Mouse (Mus musculus): ENCODE results near the gene Tmem97. TPM values are rescaled to one million over a fixed set of nuclear protein-coding genes. Genes with fewer than 3 reads are reported as not detected.
"Not testable (repeated sequence)": the region's sequence is repeated elsewhere in the genome, so short reads cannot be mapped to it uniquely, and the experiment has no call there.

The Tmem97 gene
- polyA plus RNA-seq, 2 experiments: 34.2 to 116 TPM

DNA sequence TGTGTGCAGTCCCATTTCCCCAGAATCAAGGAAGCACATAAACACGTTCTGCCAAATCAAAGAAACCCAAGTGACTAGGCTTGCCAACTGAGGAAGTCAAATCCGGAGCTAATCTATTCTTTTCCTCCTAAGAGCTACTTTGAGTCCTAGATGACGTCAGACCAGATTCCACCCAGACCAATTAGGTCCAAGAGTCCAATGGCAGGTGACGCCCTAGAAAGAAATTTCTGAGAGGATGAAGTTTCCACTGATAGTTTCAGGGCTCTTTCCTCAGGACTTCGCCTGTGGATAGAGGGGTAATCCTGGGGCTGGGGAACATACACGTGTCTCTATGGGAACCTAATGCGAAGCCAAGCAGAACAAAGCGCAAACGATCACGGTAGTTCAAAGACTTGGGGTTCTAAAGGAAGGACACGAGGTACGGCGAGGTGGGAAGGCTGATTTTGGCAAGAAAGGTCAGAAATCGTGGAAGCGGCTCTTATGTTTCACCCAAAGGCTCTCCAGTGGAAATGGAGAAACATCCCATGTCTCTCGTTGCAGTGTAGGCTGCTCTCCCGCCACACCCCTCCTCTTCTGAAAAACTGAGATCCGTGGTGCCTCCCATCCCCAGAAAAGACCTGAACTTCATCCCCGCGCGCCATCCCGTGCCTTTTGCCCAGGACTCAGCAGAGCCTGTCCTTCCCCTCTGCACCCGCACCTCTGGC, 15.0 kb downstream of the Tmem97 start:
- WGBS (ENCODE audit: insufficient replicate concordance): 2% methylated on average over 23 of the region's 23 CpGs
- no peak for TF ChIP-seq CTCF (IDR thresholded peaks at IDR 0.05; ENCODE audit: low read depth)
- TF ChIP-seq EP300 (IDR thresholded peaks at IDR 0.05; ENCODE audit: low read depth): no peak
- Histone ChIP-seq H3K36me3 (replicated peaks; ENCODE audit: control insufficient read depth, insufficient read depth, low read depth) (peaks cover 18% of the 10 kb centered on the region), H3K9me3 (ENCODE audit: control insufficient read depth, low read length) (no peaks in the 10 kb centered on the region), H3K4me1 (replicated peaks; ENCODE audit: control insufficient read depth in 2 of 2, insufficient read depth in 2 of 2, low read length in 1 of 2) (peaks cover 13 to 18% of the 10 kb centered on the region in 2 experiments), H3K27me3 (ENCODE audit: control insufficient read depth, insufficient read depth, low read length) (no peaks in the 10 kb centered on the region), H3K4me3 (ENCODE audit: insufficient read depth in 1 of 2, low read depth in 2 of 2, low read length in 2 of 2) (peak overlapping the region; percentile 60 to 78), H3K4me2 (ENCODE audit: low read depth) (peak overlapping the region; percentile 97), H3K27ac (peak overlapping the region; percentile 69), H3K9ac (replicated peaks) (peak overlapping the region; percentile 68)
- DNase-seq (ENCODE audit: low read depth in 3 of 3, low spot score in 3 of 3) (peak in 1 of 3 experiments; percentile 52), ATAC-seq (ENCODE audit: insufficient read depth) (no peak)

DNA sequence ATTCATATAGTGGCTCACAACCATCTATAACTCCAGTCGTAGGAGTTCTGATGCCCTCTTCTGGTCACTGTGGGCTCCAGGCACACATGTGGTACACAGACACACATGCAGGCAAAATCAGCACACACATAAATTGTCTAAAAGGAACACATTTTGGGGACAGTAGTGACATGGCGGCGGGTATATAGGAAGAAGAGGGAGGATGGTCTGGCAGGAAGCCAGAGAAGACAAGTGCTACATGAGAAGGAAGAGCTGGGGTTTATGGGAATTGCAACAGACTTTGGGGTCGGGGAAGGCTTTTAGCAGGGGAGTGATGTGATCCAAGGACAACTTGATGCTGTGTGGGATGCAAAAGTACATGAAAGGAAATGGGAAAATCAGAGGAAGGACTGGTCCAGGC, 16.1 kb downstream of the Tmem97 start:
- ATAC-seq (ENCODE audit: insufficient read depth): no peak
- no peak overlapping the region for H3K27ac ChIP-seq
- peaks cover 13 to 18% of the 10 kb centered on the region in 2 experiments for H3K4me1 ChIP-seq (replicated peaks; ENCODE audit: control insufficient read depth in 2 of 2, insufficient read depth in 2 of 2, low read length in 1 of 2)
- no peak for TF ChIP-seq CTCF (IDR thresholded peaks at IDR 0.05; ENCODE audit: low read depth)
- no peak for TF ChIP-seq EP300 (IDR thresholded peaks at IDR 0.05; ENCODE audit: low read depth)
- H3K36me3 ChIP-seq (replicated peaks; ENCODE audit: control insufficient read depth, insufficient read depth, low read depth): peaks cover 8% of the 10 kb centered on the region
- no peak for DNase-seq (ENCODE audit: low read depth in 3 of 3, low spot score in 3 of 3)
- peak overlapping the region; percentile 97 for H3K4me2 ChIP-seq (ENCODE audit: low read depth)
- H3K9ac ChIP-seq (replicated peaks): no peak overlapping the region
- 64% methylated on average over 4 of the region's 4 CpGs for WGBS (ENCODE audit: insufficient replicate concordance)
- H3K27me3 ChIP-seq (ENCODE audit: control insufficient read depth, insufficient read depth, low read length): no peaks in the 10 kb centered on the region
- H3K9me3 ChIP-seq (ENCODE audit: control insufficient read depth, low read length): no peaks in the 10 kb centered on the region
- H3K4me3 ChIP-seq (ENCODE audit: insufficient read depth in 1 of 2, low read depth in 2 of 2, low read length in 2 of 2): no peak overlapping the region

DNA sequence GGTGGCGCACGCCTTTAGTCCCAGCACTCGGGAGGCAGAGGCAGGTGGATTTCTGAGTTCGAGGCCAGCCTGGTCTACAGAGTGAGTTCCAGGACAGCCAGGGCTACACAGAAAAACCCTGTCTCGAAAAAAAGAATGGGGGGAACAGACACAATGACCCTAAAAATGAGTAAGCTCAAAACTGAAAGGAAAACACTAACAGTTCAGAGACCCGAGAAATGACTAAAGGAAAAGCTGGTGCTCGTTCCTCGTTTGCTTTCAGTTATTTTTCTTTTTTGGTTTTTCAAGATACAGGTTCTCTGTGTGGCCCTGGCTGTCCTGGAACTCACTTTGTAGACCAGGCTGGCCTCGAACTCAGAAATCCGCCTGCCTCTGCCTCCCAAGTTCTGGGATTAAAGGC, 19.1 kb downstream of the Tmem97 start:
- not testable (repeated sequence) for H3K4me1 ChIP-seq (replicated peaks; ENCODE audit: control insufficient read depth in 2 of 2, insufficient read depth in 2 of 2, low read length in 1 of 2); ATAC-seq (ENCODE audit: insufficient read depth); H3K9ac ChIP-seq (replicated peaks); DNase-seq (ENCODE audit: low read depth in 3 of 3, low spot score in 3 of 3); H3K36me3 ChIP-seq (replicated peaks; ENCODE audit: control insufficient read depth, insufficient read depth, low read depth); H3K4me3 ChIP-seq (ENCODE audit: insufficient read depth in 1 of 2, low read depth in 2 of 2, low read length in 2 of 2); H3K9me3 ChIP-seq (ENCODE audit: control insufficient read depth, low read length); H3K27ac ChIP-seq; H3K27me3 ChIP-seq (ENCODE audit: control insufficient read depth, insufficient read depth, low read length); H3K4me2 ChIP-seq (ENCODE audit: low read depth)
- WGBS (ENCODE audit: insufficient replicate concordance): 69% methylated on average over 10 of the region's 10 CpGs

DNA sequence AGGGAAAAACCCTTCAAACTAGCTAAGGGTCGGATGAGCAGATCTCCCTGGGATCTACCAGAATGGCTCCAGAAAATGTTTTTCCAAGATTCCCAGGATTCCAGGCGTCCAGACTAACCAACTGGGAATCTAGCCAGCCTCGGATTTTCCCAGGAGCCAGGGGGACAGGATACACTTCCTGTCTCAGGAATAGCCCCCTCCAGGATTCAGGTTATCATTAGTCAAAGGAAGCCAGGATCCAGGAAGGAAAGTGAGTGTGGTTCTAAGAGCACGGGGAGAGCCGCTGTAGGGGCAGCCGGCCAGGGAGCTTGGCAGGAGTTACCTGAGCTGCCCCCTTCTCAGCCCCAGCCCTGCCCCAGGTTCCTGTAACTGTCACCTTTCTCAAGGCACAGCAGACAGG, 19.5 kb downstream of the Tmem97 start:
- DNase-seq (ENCODE audit: low read depth in 3 of 3, low spot score in 3 of 3): no peak

DNA sequence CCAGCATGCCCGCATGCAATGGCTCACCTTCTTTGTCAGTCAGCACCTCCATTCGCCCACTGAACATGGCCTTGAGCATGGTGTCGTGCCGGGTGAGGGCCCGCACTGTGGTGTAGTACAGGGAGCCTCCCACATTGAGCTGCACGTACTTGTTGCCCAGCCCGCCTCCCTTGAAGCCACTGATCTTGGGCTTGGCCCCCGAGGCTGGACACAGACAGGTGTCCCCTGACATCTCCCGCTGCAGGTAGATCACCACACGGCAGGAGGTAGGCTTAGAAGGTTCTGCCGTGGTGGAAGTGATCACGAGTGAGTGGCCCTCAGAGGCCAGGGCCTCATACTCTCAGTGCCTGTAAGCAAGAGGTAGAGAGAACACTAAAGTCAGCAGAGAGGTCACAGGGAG, 20.6 kb downstream of the Tmem97 start:
- no peak overlapping the region for H3K9ac ChIP-seq (replicated peaks)
- H3K27ac ChIP-seq: no peak overlapping the region
- TF ChIP-seq CTCF (IDR thresholded peaks at IDR 0.05; ENCODE audit: low read depth) (no peak), EP300 (IDR thresholded peaks at IDR 0.05; ENCODE audit: low read depth) (no peak)
- no peaks in the 10 kb centered on the region for H3K36me3 ChIP-seq (replicated peaks; ENCODE audit: control insufficient read depth, insufficient read depth, low read depth)
- H3K9me3 ChIP-seq (ENCODE audit: control insufficient read depth, low read length): no peaks in the 10 kb centered on the region
- ATAC-seq (ENCODE audit: insufficient read depth) (no peak), DNase-seq (ENCODE audit: low read depth in 3 of 3, low spot score in 3 of 3) (no peak)
- H3K4me1 ChIP-seq (replicated peaks; ENCODE audit: control insufficient read depth in 2 of 2, insufficient read depth in 2 of 2, low read length in 1 of 2): peaks cover 2 to 4% of the 10 kb centered on the region in 2 experiments
- WGBS (ENCODE audit: insufficient replicate concordance): 76% methylated on average over 12 of the region's 12 CpGs
- H3K27me3 ChIP-seq (ENCODE audit: control insufficient read depth, insufficient read depth, low read length): no peaks in the 10 kb centered on the region
- no peak overlapping the region for H3K4me3 ChIP-seq (ENCODE audit: insufficient read depth in 1 of 2, low read depth in 2 of 2, low read length in 2 of 2)
- no peak overlapping the region for H3K4me2 ChIP-seq (ENCODE audit: low read depth)

More for the DNA sequence above, 19.5 kb downstream of the Tmem97 start:
- H3K4me3 ChIP-seq (ENCODE audit: insufficient read depth in 1 of 2, low read depth in 2 of 2, low read length in 2 of 2): no peak overlapping the region
- H3K9ac ChIP-seq (replicated peaks): no peak overlapping the region
- no peak overlapping the region for H3K4me2 ChIP-seq (ENCODE audit: low read depth)
- ATAC-seq (ENCODE audit: insufficient read depth): no peak
- 53% methylated on average over 6 of the region's 6 CpGs for WGBS (ENCODE audit: insufficient replicate concordance)
- TF ChIP-seq CTCF (IDR thresholded peaks at IDR 0.05; ENCODE audit: low read depth) (no peak), EP300 (IDR thresholded peaks at IDR 0.05; ENCODE audit: low read depth) (no peak)
- H3K27ac ChIP-seq: no peak overlapping the region
- no peaks in the 10 kb centered on the region for H3K9me3 ChIP-seq (ENCODE audit: control insufficient read depth, low read length)
- no peaks in the 10 kb centered on the region for H3K27me3 ChIP-seq (ENCODE audit: control insufficient read depth, insufficient read depth, low read length)
- H3K36me3 ChIP-seq (replicated peaks; ENCODE audit: control insufficient read depth, insufficient read depth, low read depth): no peaks in the 10 kb centered on the region
- peaks cover 7 to 10% of the 10 kb centered on the region in 2 experiments for H3K4me1 ChIP-seq (replicated peaks; ENCODE audit: control insufficient read depth in 2 of 2, insufficient read depth in 2 of 2, low read length in 1 of 2)
